Comparison of ENCODE assay signal across 13 mouse cellular contexts in genomic region chr7:67355870-67356269, GRCm38 (mm10). TPM values are rescaled to one million over a fixed set of nuclear protein-coding genes. Genes with fewer than 3 reads are reported as not detected.
DNase-seq lines count a peak whose midpoint lies in the region; ATAC-seq and TF ChIP-seq lines count a peak whose summit lies in the region.
"Had no signal": no experiment of that assay in that cellular context is flagged by ENCODE, and none has a peak within 500 bp of the region (broad histone marks: within the 10 kb centered on the region; RNA-seq: fewer than 3 reads in every experiment).

No protein-coding gene starts in this region.

- H3K27ac ChIP-seq in liver, embryonic 14.5 days, result no peak overlapping the region
- H3K27ac ChIP-seq in CH12.LX (ENCODE audit: insufficient read depth, low read depth), result peak overlapping the region; percentile 6; the same call in 1 of the 2 replicates
- no peak overlapping the region for H3K27ac ChIP-seq in forebrain, embryonic 15.5 days (replicated peaks)
- H3K27ac ChIP-seq: embryonic facial prominence, embryonic 10.5 days; hindbrain, embryonic 15.5 days; limb, embryonic 13.5 days had no signal

- H3K9ac ChIP-seq in liver, embryonic 14.5 days (replicated peaks), result no peak overlapping the region
- no peak overlapping the region for H3K9ac ChIP-seq in CH12.LX (ENCODE audit: insufficient read depth, low read depth)
- no peak overlapping the region for H3K9ac ChIP-seq in forebrain, embryonic 15.5 days (replicated peaks)
- H3K9ac ChIP-seq: hindbrain, embryonic 15.5 days; limb, embryonic 13.5 days had no signal

- TF ChIP-seq RAD21 in CH12.LX (IDR thresholded peaks at IDR 0.05; ENCODE audit: low read depth, low read length), result peak; percentile 7

- dilution Hi-C loops in CH12.LX (cut with MboI; ENCODE audit: extremely low pct_ligation_motif_present, extremely low pct_unique_long_range_greater_than_20kb, low sequenced_read_pairs), result no loop called here

- H3K27me3 ChIP-seq in liver, embryonic 14.5 days (ENCODE audit: control insufficient read depth, insufficient read depth, low read length), result no peaks in the 10 kb centered on the region
- no peaks in the 10 kb centered on the region for H3K27me3 ChIP-seq in CH12.LX (replicated peaks)
- no peaks in the 10 kb centered on the region for H3K27me3 ChIP-seq in forebrain, embryonic 15.5 days
- H3K27me3 ChIP-seq: hindbrain, embryonic 15.5 days; limb, embryonic 13.5 days had no signal

- in situ Hi-C loops in CH12.LX (cut with MboI; ENCODE audit: low pct_ligation_motif_present, low pct_unique_long_range_greater_than_20kb, low sequenced_read_pairs), result loop anchor here (25.0 kb wide), 1 partner anchor 119 kb away; no protein-coding TSS in a partner anchor

- no peak for TF ChIP-seq EP300 in liver, embryonic 14.5 days (IDR thresholded peaks at IDR 0.05; ENCODE audit: low read depth)
- TF ChIP-seq EP300 in CH12.LX (IDR thresholded peaks at IDR 0.05; ENCODE audit: low read length), result no peak

- H3K79me2 ChIP-seq in CH12.LX (replicated peaks; ENCODE audit: control insufficient read depth, extremely low read depth, insufficient read depth, poor library complexity, severe bottlenecking), result peaks cover 68% of the 10 kb centered on the region

- no peak for DNase-seq in liver, embryonic 14.5 days (ENCODE audit: low read depth in 3 of 3, low spot score in 3 of 3)
- DNase-seq in liver (no peak), CH12.LX (ENCODE audit: extremely low read depth) (peak; percentile 36)
- DNase-seq in B cell, adult 2 months, result peak; percentile 57 to 61
- no peak for DNase-seq in c-Kit-positive CD71-positive TER-119-positive erythroid progenitor cells, embryonic 14.5 days (ENCODE audit: low spot score)
- DNase-seq: cerebellum, adult 9-11 months; kidney, postnatal 10 days; layer of hippocampus, postnatal 36 days had no signal

- no peak for ATAC-seq in liver, embryonic 14.5 days (ENCODE audit: insufficient read depth)
- peak; percentile 58 for ATAC-seq in megakaryocyte progenitor cell, adult 5-6 weeks (replicated peaks; ENCODE audit: poor library complexity)
- ATAC-seq in forebrain, embryonic 15.5 days (replicated peaks), result no peak

- H3K36me3 ChIP-seq in liver, embryonic 14.5 days (replicated peaks; ENCODE audit: control insufficient read depth, insufficient read depth, low read depth), result no peaks in the 10 kb centered on the region
- peaks cover 5 to 22% of the 10 kb centered on the region in 2 experiments for H3K36me3 ChIP-seq in CH12.LX (replicated peaks in 1 of 2; ENCODE audit: control insufficient read depth in 1 of 2, insufficient read depth in 1 of 2, low read length in 1 of 2)
- H3K36me3 ChIP-seq in forebrain, embryonic 15.5 days, result no peaks in the 10 kb centered on the region
- H3K36me3 ChIP-seq: hindbrain, embryonic 15.5 days had no signal

- peak; percentile 44 for TF ChIP-seq CTCF in liver, embryonic 14.5 days (IDR thresholded peaks at IDR 0.05; ENCODE audit: low read depth)
- TF ChIP-seq CTCF in CH12.LX (conservative IDR thresholded peaks at IDR 0.05 in 1 of 2, IDR thresholded peaks at IDR 0.05 in 1 of 2; ENCODE audit: low read depth in 2 of 2, low read length in 2 of 2), result peak; percentile 37 to 43; a peak in 3 of 4 replicates

- H3K4me1 ChIP-seq in liver, embryonic 14.5 days (replicated peaks; ENCODE audit: control insufficient read depth in 2 of 2, insufficient read depth in 2 of 2, low read length in 1 of 2), result no peaks in the 10 kb centered on the region
- H3K4me1 ChIP-seq in CH12.LX (ENCODE audit: control insufficient read depth in 1 of 2, insufficient read depth in 2 of 2), result peaks cover 4 to 85% of the 10 kb centered on the region in 2 experiments
- H3K4me1 ChIP-seq in forebrain, embryonic 15.5 days, result no peaks in the 10 kb centered on the region
- H3K4me1 ChIP-seq: limb, embryonic 13.5 days had no signal

- TF ChIP-seq POLR2A in CH12.LX (IDR thresholded peaks at IDR 0.05; ENCODE audit: low read depth, low read length), result no peak

- WGBS in liver, embryonic 14.5 days (ENCODE audit: insufficient replicate concordance), result 72% methylated on average over 5 of the region's 5 CpGs
- WGBS in forebrain, embryonic 15.5 days, result 95% methylated on average over 5 of the region's 5 CpGs

- H3K4me2 ChIP-seq in liver, embryonic 14.5 days (ENCODE audit: low read depth), result no peak overlapping the region
- 0 out of 2 replicates have a peak overlapping the region, but pooled peaks have one; percentile 32 for H3K4me2 ChIP-seq in CH12.LX (ENCODE audit: insufficient read depth, low read depth, poor library complexity, severe bottlenecking)
- no peak overlapping the region for H3K4me2 ChIP-seq in forebrain, embryonic 15.5 days (replicated peaks)
- H3K4me2 ChIP-seq: hindbrain, embryonic 15.5 days; limb, embryonic 13.5 days had no signal

- no peaks in the 10 kb centered on the region for H3K9me3 ChIP-seq in liver, embryonic 14.5 days (ENCODE audit: control insufficient read depth, low read length)
- H3K9me3 ChIP-seq in CH12.LX (replicated peaks; ENCODE audit: low read length), result peaks cover 4% of the 10 kb centered on the region
- no peaks in the 10 kb centered on the region for H3K9me3 ChIP-seq in forebrain, embryonic 15.5 days
- H3K9me3 ChIP-seq: hindbrain, embryonic 15.5 days had no signal

- H3K4me3 ChIP-seq in liver, embryonic 14.5 days (ENCODE audit: insufficient read depth in 1 of 2, low read depth in 2 of 2, low read length in 2 of 2), result no peak overlapping the region
- H3K4me3 ChIP-seq in CH12.LX (replicated peaks in 1 of 3; ENCODE audit: low read depth in 2 of 3, low read length in 2 of 3, poor library complexity in 1 of 3), result no peak overlapping the region
- H3K4me3 ChIP-seq in forebrain, embryonic 15.5 days, result no peak overlapping the region
- H3K4me3 ChIP-seq: embryonic facial prominence, embryonic 10.5 days; hindbrain, embryonic 15.5 days; limb, embryonic 13.5 days had no signal

TF ChIP-seq in CH12.LX, 34 proteins besides CTCF, POLR2A, EP300 and RAD21:
- TF ChIP-seq MEF2A (IDR thresholded peaks at IDR 0.05; ENCODE audit: borderline replicate concordance, low read depth, low read length) (no peak), SMC3 (IDR thresholded peaks at IDR 0.05; ENCODE audit: low read depth, low read length) (peak; percentile 39)

RNA-seq across cellular contexts. Expression of gene Mef2a, which starts 16.8 kb away (rescaled TPM):
- 4.5 and 5.2 TPM in 2 replicates for polyA plus RNA-seq in liver, embryonic 14.5 days (2012; rRNA removed)
- 8.6 and 10.5 TPM in 2 replicates for polyA plus RNA-seq in liver, embryonic 14.5 days (2014; fragmentation: Nextera tagmentation; extraction: Ambion mirVana)
- total RNA-seq in CH12.LX (2012; rRNA removed) (42.2 and 43.5 TPM in 2 replicates), CH12.LX (2014; rRNA removed) (36.7 and 40.1 TPM in 2 replicates)
- polyA plus RNA-seq in CH12.LX (2012; ENCODE audit: insufficient read length, low read depth), result 94.6 and 100 TPM in 2 replicates
- 36.4 and 43.9 TPM in 2 replicates for total RNA-seq in megakaryocyte progenitor cell, adult 5-6 weeks (2015)
- 15.0 and 18.4 TPM in 2 replicates for total RNA-seq in megakaryocyte progenitor cell, adult 5-6 weeks (2017)
- polyA plus RNA-seq in forebrain, embryonic 15.5 days (2015; fragmentation: Nextera tagmentation; extraction: Ambion mirVana), result 37.6 TPM in 2 replicates

Comparison
In these comparisons a context has a peak if more than half of its experiments do, and no peak if none do; other contexts are left out.
1. DNase-seq: peak in B cell, adult 2 months (2 of 2) and CH12.LX (single experiment); none in liver, embryonic 14.5 days (0 of 3), liver (single experiment) and c-Kit-positive CD71-positive TER-119-positive erythroid progenitor cells, embryonic 14.5 days (single experiment).